Mouse (Mus musculus): ENCODE results near the gene Degs2. TPM values are rescaled to one million over a fixed set of nuclear protein-coding genes. Genes with fewer than 3 reads are reported as not detected.

Gene Degs2
- polyA plus RNA-seq, 1 experiment from 2014 or later = 1.6 TPM

DNA sequence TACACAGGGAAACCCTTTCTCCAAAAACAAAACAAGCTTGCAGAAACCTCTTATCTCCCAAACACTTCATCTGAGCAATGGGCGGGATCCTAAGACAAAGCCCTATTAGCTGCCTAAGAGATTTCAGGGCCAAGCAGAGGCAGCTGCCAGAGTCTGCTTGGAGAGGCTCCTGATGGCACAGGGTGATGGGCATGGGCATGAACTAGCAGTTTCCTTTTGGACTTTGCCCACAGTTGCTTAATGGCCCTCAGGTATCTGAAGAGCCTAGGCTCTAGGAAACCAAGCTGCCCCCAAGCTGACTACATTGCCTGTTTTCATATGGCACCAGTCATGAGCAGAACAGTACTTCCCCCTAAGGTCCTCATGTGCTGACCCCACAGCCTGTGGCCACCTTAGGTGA, 7.9 kb downstream of the Degs2 start:
- no peak overlapping the region for H3K27ac ChIP-seq (replicated peaks; ENCODE audit: low read depth, low read length)
- H3K36me3 ChIP-seq (ENCODE audit: control insufficient read depth, insufficient read depth, low read length) = no peaks in the 10 kb centered on the region
- H3K4me3 ChIP-seq (ENCODE audit: low read depth, low read length) = no peak overlapping the region
- no peaks in the 10 kb centered on the region for H3K27me3 ChIP-seq (ENCODE audit: control insufficient read depth, insufficient read depth, low read length)
- WGBS = 87% methylated on average over 1 of the region's 1 CpGs
- H3K9ac ChIP-seq (ENCODE audit: low read length) = no peak overlapping the region
- no peaks in the 10 kb centered on the region for H3K4me1 ChIP-seq (ENCODE audit: control insufficient read depth, insufficient read depth, low read length)
- no peak for DNase-seq (ENCODE audit: low spot score)
- ATAC-seq (ENCODE audit: insufficient number of reproducible peaks, low FRiP score, low TSS enrichment, low read depth) = no peak
- H3K4me2 ChIP-seq (ENCODE audit: low read depth, severe bottlenecking) = no peak overlapping the region
- no peaks in the 10 kb centered on the region for H3K9me3 ChIP-seq (ENCODE audit: control insufficient read depth, low read length)

DNA sequence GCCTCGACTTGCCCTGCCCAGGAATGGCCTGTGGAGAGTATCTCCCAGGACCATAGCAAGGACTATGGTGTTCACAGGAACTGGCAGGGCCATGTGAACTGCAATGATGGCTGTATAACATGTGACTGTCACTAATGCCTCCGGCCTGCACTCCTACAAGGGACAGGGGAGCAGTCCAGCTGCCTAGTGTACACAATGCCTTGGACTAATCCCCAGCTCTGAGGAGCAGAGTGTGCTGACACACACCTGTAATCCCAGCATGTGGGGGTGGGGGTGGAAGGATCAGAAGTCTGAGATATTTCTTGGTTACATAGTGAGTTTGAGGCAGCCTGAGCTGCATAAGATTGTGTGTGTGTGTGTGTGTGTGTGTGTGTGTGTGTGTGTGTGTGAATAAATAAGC, 8.5 kb downstream of the Degs2 start:
- Histone ChIP-seq H3K9ac (ENCODE audit: low read length) (no peak overlapping the region), H3K9me3 (ENCODE audit: control insufficient read depth, low read length) (no peaks in the 10 kb centered on the region), H3K4me1 (ENCODE audit: control insufficient read depth, insufficient read depth, low read length) (no peaks in the 10 kb centered on the region), H3K36me3 (ENCODE audit: control insufficient read depth, insufficient read depth, low read length) (no peaks in the 10 kb centered on the region), H3K4me2 (ENCODE audit: low read depth, severe bottlenecking) (no peak overlapping the region), H3K27me3 (ENCODE audit: control insufficient read depth, insufficient read depth, low read length) (no peaks in the 10 kb centered on the region), H3K4me3 (ENCODE audit: low read depth, low read length) (no peak overlapping the region), H3K27ac (replicated peaks; ENCODE audit: low read depth, low read length) (no peak overlapping the region)
- DNase-seq (ENCODE audit: low spot score) = no peak
- 71% methylated on average over 2 of the region's 2 CpGs for WGBS
- ATAC-seq (ENCODE audit: insufficient number of reproducible peaks, low FRiP score, low TSS enrichment, low read depth) = no peak

DNA sequence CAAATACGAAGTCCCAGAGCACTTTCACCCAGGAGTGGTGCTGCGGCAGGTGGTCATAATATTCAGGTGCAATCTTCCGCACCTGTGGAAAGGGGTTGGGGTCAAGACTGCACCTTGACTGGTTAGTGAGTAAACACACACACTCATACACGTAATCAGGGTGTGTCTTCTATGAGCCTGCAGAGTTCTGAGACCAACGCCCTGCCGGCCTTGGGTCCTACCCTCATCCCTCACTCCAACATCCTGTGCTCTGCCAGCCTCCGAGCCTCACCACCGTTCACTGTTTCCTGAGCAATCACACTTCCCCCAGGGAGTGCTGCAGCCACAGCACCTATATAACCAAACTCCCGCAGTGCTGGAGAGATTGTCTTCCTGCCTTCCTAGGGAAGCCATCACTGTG, 11.6 kb downstream of the Degs2 start:
- DNase-seq (ENCODE audit: low spot score) = no peak
- Histone ChIP-seq H3K9me3 (ENCODE audit: control insufficient read depth, low read length) (no peaks in the 10 kb centered on the region), H3K4me1 (ENCODE audit: control insufficient read depth, insufficient read depth, low read length) (no peaks in the 10 kb centered on the region), H3K27me3 (ENCODE audit: control insufficient read depth, insufficient read depth, low read length) (no peaks in the 10 kb centered on the region), H3K36me3 (ENCODE audit: control insufficient read depth, insufficient read depth, low read length) (peaks cover 5% of the 10 kb centered on the region; the same call in 1 of the 2 replicates), H3K4me2 (ENCODE audit: low read depth, severe bottlenecking) (no peak overlapping the region), H3K9ac (ENCODE audit: low read length) (no peak overlapping the region), H3K4me3 (ENCODE audit: low read depth, low read length) (no peak overlapping the region), H3K27ac (replicated peaks; ENCODE audit: low read depth, low read length) (no peak overlapping the region)
- ATAC-seq (ENCODE audit: insufficient number of reproducible peaks, low FRiP score, low TSS enrichment, low read depth) = no peak
- 85% methylated on average over 9 of the region's 9 CpGs for whole genome bisulfite sequencing

DNA sequence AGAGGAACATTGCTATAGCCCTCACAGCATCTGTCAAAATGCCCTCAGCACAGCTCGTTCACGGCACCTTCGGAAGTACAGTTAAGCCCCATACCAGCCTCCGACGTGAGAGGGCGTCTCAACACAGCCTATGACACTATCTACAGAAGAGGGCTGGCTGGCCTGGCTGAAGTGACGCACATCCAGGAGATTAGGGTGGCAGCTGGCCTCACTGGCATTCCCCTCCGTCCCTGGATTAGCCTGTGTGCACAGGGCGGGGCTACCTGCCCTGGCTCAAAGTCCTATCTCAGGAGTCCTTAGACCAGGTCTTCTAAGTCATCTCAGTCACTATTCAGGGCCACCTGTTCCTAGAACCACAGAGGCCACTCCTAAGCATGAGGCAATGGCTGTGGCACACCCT, 12.9 kb downstream of the Degs2 start:
- Histone ChIP-seq H3K4me3 (ENCODE audit: low read depth, low read length) (no peak overlapping the region), H3K9ac (ENCODE audit: low read length) (no peak overlapping the region), H3K27ac (replicated peaks; ENCODE audit: low read depth, low read length) (no peak overlapping the region), H3K36me3 (ENCODE audit: control insufficient read depth, insufficient read depth, low read length) (peaks cover 9% of the 10 kb centered on the region; the same call in 1 of the 2 replicates), H3K27me3 (ENCODE audit: control insufficient read depth, insufficient read depth, low read length) (no peaks in the 10 kb centered on the region), H3K4me2 (ENCODE audit: low read depth, severe bottlenecking) (no peak overlapping the region), H3K4me1 (ENCODE audit: control insufficient read depth, insufficient read depth, low read length) (no peaks in the 10 kb centered on the region), H3K9me3 (ENCODE audit: control insufficient read depth, low read length) (no peaks in the 10 kb centered on the region)
- no peak for ATAC-seq (ENCODE audit: insufficient number of reproducible peaks, low FRiP score, low TSS enrichment, low read depth)
- 90% methylated on average over 9 of the region's 9 CpGs for WGBS
- DNase-seq (ENCODE audit: low spot score) = no peak

DNA sequence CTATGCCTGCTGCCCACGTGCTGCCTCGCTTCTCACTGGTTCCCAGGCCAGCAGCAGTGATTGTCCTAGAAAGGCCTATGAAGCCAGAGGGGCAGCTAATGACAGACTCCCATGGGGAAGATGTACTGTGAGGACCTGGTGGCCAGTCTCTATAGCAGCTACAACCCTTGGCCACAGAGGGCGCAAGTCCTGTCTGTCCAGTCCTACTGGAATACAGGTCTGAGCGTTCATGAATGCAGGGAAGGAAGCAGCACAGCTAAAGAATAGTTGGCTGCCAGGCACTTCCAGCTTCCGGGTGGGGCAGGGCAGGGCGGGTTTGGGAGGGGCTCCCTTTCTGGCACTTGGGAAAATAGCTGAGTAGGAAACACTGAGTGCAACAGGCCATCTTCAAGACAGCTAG, 15.2 kb downstream of the Degs2 start:
- H3K4me2 ChIP-seq (ENCODE audit: low read depth, severe bottlenecking) = no peak overlapping the region
- no peaks in the 10 kb centered on the region for H3K27me3 ChIP-seq (ENCODE audit: control insufficient read depth, insufficient read depth, low read length)
- no peak overlapping the region for H3K27ac ChIP-seq (replicated peaks; ENCODE audit: low read depth, low read length)
- no peak overlapping the region for H3K9ac ChIP-seq (ENCODE audit: low read length)
- 82% methylated on average over 6 of the region's 6 CpGs for WGBS
- H3K36me3 ChIP-seq (ENCODE audit: control insufficient read depth, insufficient read depth, low read length) = peaks cover 13% of the 10 kb centered on the region
- DNase-seq (ENCODE audit: low spot score) (no peak), ATAC-seq (ENCODE audit: insufficient number of reproducible peaks, low FRiP score, low TSS enrichment, low read depth) (no peak)
- no peaks in the 10 kb centered on the region for H3K9me3 ChIP-seq (ENCODE audit: control insufficient read depth, low read length)
- no peaks in the 10 kb centered on the region for H3K4me1 ChIP-seq (ENCODE audit: control insufficient read depth, insufficient read depth, low read length)
- H3K4me3 ChIP-seq (ENCODE audit: low read depth, low read length) = no peak overlapping the region

DNA sequence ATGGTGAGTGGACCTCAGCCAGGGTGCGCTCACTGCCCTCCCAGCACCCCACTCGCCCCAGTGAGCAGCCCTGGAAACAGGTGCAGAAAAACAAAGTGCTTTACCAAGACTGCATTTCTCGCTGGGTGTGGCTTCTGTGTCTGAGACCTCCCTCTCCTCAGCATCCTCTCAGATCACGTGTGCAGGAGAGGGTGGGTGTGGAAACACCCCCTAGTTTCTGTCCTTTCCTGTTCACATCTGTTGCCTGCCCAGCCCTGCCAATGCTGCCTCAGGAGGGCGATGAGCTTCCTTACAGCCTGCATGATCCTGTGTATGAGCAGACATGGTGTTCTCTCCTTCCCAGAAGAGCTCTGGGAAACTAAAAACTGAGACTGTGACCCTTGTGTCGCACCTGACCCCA, 15.7 kb downstream of the Degs2 start:
- Histone ChIP-seq H3K36me3 (ENCODE audit: control insufficient read depth, insufficient read depth, low read length) (peaks cover 16% of the 10 kb centered on the region), H3K9me3 (ENCODE audit: control insufficient read depth, low read length) (no peaks in the 10 kb centered on the region), H3K4me1 (ENCODE audit: control insufficient read depth, insufficient read depth, low read length) (no peaks in the 10 kb centered on the region), H3K27ac (replicated peaks; ENCODE audit: low read depth, low read length) (no peak overlapping the region), H3K27me3 (ENCODE audit: control insufficient read depth, insufficient read depth, low read length) (no peaks in the 10 kb centered on the region), H3K4me2 (ENCODE audit: low read depth, severe bottlenecking) (no peak overlapping the region), H3K9ac (ENCODE audit: low read length) (no peak overlapping the region), H3K4me3 (ENCODE audit: low read depth, low read length) (no peak overlapping the region)
- ATAC-seq (ENCODE audit: insufficient number of reproducible peaks, low FRiP score, low TSS enrichment, low read depth) (no peak), DNase-seq (ENCODE audit: low spot score) (no peak)
- 80% methylated on average over 6 of the region's 6 CpGs for WGBS

DNA sequence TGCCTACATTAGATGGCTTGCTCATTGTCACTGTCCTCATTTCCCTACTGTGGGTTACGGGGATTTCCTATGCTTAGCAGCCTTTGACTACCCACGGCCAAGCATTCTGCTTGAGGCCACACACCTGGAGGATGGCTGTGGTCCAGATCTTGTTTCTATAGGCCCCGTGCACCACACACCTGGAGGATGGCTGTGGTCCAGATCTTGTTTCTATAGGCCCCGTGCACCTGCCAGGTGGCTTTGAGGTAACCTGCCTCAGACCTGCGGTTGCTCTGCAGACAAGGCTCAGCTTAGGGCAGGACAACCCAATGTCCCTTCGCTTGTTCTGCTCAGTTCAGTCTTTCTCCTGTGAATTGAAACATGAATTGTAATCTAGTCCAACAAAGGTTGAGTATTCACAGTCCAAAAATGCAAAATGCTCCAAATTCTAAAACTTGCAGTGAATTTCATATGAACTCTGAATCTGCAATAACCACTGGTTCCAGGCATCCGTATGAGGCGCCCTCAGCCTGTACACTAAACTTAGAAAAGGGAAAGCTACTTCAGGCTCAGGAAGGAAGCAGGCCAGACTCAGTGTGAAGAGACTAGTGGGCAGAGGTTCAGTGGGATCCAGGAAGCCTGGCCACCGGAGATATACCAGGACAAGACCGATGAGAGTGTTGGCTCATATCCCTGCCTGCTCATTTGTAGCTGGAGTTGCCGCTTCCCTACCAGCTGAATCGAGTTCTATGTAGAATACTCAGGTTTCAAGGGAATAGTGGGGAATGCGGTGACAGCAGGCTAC, 19.7 kb downstream of the Degs2 start:
- no peaks in the 10 kb centered on the region for H3K27me3 ChIP-seq (ENCODE audit: control insufficient read depth, insufficient read depth, low read length)
- no peaks in the 10 kb centered on the region for H3K4me1 ChIP-seq (ENCODE audit: control insufficient read depth, insufficient read depth, low read length)
- peaks cover 22% of the 10 kb centered on the region for H3K36me3 ChIP-seq (ENCODE audit: control insufficient read depth, insufficient read depth, low read length)
- no peak overlapping the region for H3K9ac ChIP-seq (ENCODE audit: low read length)
- WGBS = 90% methylated on average over 13 of the region's 13 CpGs
- ATAC-seq (ENCODE audit: insufficient number of reproducible peaks, low FRiP score, low TSS enrichment, low read depth) (no peak), DNase-seq (ENCODE audit: low spot score) (no peak)
- H3K4me3 ChIP-seq (ENCODE audit: low read depth, low read length) = no peak overlapping the region
- H3K9me3 ChIP-seq (ENCODE audit: control insufficient read depth, low read length) = no peaks in the 10 kb centered on the region
- H3K27ac ChIP-seq (replicated peaks; ENCODE audit: low read depth, low read length) = no peak overlapping the region
- H3K4me2 ChIP-seq (ENCODE audit: low read depth, severe bottlenecking) = no peak overlapping the region

DNA sequence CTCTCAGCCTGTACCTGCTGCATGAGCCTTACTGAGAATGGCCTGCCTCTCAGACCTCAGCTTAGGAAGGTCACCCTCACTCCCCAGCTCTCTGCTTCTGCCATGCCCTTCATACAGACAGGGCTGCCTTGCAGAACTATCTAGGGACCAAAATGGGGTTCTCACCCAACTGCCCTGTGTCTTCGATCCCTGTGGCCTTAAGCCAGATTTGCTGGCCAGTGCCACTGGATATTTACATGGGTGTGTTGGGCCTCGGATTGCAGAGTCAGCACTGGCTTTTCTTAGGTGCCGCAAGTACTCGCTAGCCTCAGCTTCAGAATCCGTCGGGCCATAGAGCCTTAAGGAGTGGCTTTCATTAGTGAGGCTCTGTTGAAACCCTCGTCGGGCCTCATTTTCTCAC, 21.3 kb downstream of the Degs2 start:
- Histone ChIP-seq H3K27me3 (ENCODE audit: control insufficient read depth, insufficient read depth, low read length) (no peaks in the 10 kb centered on the region), H3K9me3 (ENCODE audit: control insufficient read depth, low read length) (no peaks in the 10 kb centered on the region), H3K4me3 (ENCODE audit: low read depth, low read length) (no peak overlapping the region), H3K36me3 (ENCODE audit: control insufficient read depth, insufficient read depth, low read length) (peaks cover 24% of the 10 kb centered on the region), H3K4me1 (ENCODE audit: control insufficient read depth, insufficient read depth, low read length) (no peaks in the 10 kb centered on the region), H3K9ac (ENCODE audit: low read length) (no peak overlapping the region), H3K4me2 (ENCODE audit: low read depth, severe bottlenecking) (no peak overlapping the region), H3K27ac (replicated peaks; ENCODE audit: low read depth, low read length) (no peak overlapping the region)
- ATAC-seq (ENCODE audit: insufficient number of reproducible peaks, low FRiP score, low TSS enrichment, low read depth) = no peak
- DNase-seq (ENCODE audit: low spot score) = no peak
- WGBS = 93% methylated on average over 8 of the region's 8 CpGs

DNA sequence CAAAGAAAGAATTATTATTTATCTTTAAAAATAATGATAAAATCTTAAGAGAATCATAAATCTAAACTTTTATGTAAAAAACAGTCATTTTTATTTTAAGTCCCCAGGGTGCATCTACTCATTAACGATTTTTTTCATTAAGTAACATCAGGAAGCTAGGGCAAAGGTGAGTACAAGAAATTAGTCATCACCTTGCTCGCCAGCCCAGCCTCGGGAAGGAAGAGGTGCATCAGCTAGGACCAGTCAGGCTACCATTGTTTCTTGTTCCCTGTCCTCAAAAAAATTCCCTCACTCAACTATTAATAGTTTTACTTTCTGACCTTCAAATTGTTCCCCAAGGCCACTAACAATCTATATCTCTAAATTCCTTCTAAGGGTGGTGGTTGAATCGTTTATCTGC, 23.7 kb downstream of the Degs2 start:
- no peaks in the 10 kb centered on the region for H3K27me3 ChIP-seq (ENCODE audit: control insufficient read depth, insufficient read depth, low read length)

More for the DNA sequence above, 23.7 kb downstream of the Degs2 start:
- 82% methylated on average over 4 of the region's 4 CpGs for WGBS
- no peak overlapping the region for H3K4me3 ChIP-seq (ENCODE audit: low read depth, low read length)
- no peak overlapping the region for H3K27ac ChIP-seq (replicated peaks; ENCODE audit: low read depth, low read length)
- H3K4me1 ChIP-seq (ENCODE audit: control insufficient read depth, insufficient read depth, low read length) = no peaks in the 10 kb centered on the region
- peaks cover 18% of the 10 kb centered on the region for H3K36me3 ChIP-seq (ENCODE audit: control insufficient read depth, insufficient read depth, low read length)
- H3K9ac ChIP-seq (ENCODE audit: low read length) = no peak overlapping the region
- DNase-seq (ENCODE audit: low spot score) (no peak), ATAC-seq (ENCODE audit: insufficient number of reproducible peaks, low FRiP score, low TSS enrichment, low read depth) (no peak)
- H3K4me2 ChIP-seq (ENCODE audit: low read depth, severe bottlenecking) = no peak overlapping the region
- H3K9me3 ChIP-seq (ENCODE audit: control insufficient read depth, low read length) = no peaks in the 10 kb centered on the region
